Comparison of ENCODE assay signal across 16 mouse cellular contexts in genomic region chr2:113498717-113499116, GRCm38 (mm10).
DNase-seq lines count a peak whose midpoint lies in the region; ATAC-seq and TF ChIP-seq lines count a peak whose summit lies in the region.
"Had no signal": no experiment of that assay in that cellular context is flagged by ENCODE, and none has a peak within 500 bp of the region (broad histone marks: within the 10 kb centered on the region; RNA-seq: fewer than 3 reads in every experiment).

No protein-coding gene starts in this region.

- no peaks in the 10 kb centered on the region for H3K27me3 ChIP-seq in kidney, embryonic 14.5 days (ENCODE audit: control insufficient read depth, insufficient read depth, low read length)
- no peaks in the 10 kb centered on the region for H3K27me3 ChIP-seq in midbrain, postnatal 0 days (ENCODE audit: insufficient read depth, low read length)
- H3K27me3 ChIP-seq in midbrain, embryonic 14.5 days (ENCODE audit: control insufficient read depth, insufficient read depth, low read length) = no peaks in the 10 kb centered on the region
- H3K27me3 ChIP-seq in stomach, postnatal 0 days (ENCODE audit: control insufficient read depth, insufficient read depth, low read length) = no peaks in the 10 kb centered on the region
- H3K27me3 ChIP-seq: embryonic facial prominence, embryonic 15.5 days; liver, embryonic 12.5 days; neural tube, embryonic 12.5 days had no signal

- no peak overlapping the region for H3K9ac ChIP-seq in kidney, embryonic 14.5 days (ENCODE audit: low read depth, low read length)
- H3K9ac ChIP-seq in midbrain, postnatal 0 days (replicated peaks; ENCODE audit: low read length, poor library complexity, severe bottlenecking) = no peak overlapping the region
- H3K9ac ChIP-seq in midbrain, embryonic 14.5 days (replicated peaks; ENCODE audit: low read length) = no peak overlapping the region
- no peak overlapping the region for H3K9ac ChIP-seq in stomach, postnatal 0 days (ENCODE audit: low read length)
- H3K9ac ChIP-seq: embryonic facial prominence, embryonic 15.5 days; liver, embryonic 12.5 days; neural tube, embryonic 12.5 days had no signal

- no peak overlapping the region for H3K4me3 ChIP-seq in kidney, embryonic 14.5 days (ENCODE audit: low read length)
- H3K4me3 ChIP-seq in midbrain, postnatal 0 days (ENCODE audit: low read depth, low read length) = no peak overlapping the region
- H3K4me3 ChIP-seq in midbrain, embryonic 14.5 days (replicated peaks; ENCODE audit: low read depth, low read length) = no peak overlapping the region
- no peak overlapping the region for H3K4me3 ChIP-seq in stomach, postnatal 0 days (ENCODE audit: low read depth, low read length)
- H3K4me3 ChIP-seq: embryonic facial prominence, embryonic 15.5 days; liver, embryonic 12.5 days; neural tube, embryonic 12.5 days had no signal

- H3K27ac ChIP-seq in kidney, embryonic 14.5 days (ENCODE audit: low read depth, low read length) = no peak overlapping the region
- H3K27ac ChIP-seq in midbrain, postnatal 0 days (ENCODE audit: low read depth, low read length) = no peak overlapping the region
- H3K27ac ChIP-seq in midbrain, embryonic 14.5 days (replicated peaks; ENCODE audit: low read depth, low read length) = no peak overlapping the region
- no peak overlapping the region for H3K27ac ChIP-seq in stomach, postnatal 0 days (replicated peaks)
- H3K27ac ChIP-seq: embryonic facial prominence, embryonic 15.5 days; liver, embryonic 12.5 days; neural tube, embryonic 12.5 days had no signal

- WGBS in kidney, embryonic 14.5 days = 63% methylated on average over 7 of the region's 7 CpGs
- WGBS in midbrain, postnatal 0 days = 60% methylated on average over 7 of the region's 7 CpGs
- 65% methylated on average over 7 of the region's 7 CpGs for WGBS in midbrain, embryonic 14.5 days
- 62% methylated on average over 7 of the region's 7 CpGs for WGBS in stomach, postnatal 0 days

- TF ChIP-seq EP300 in stomach, postnatal 0 days (optimal IDR thresholded peaks at IDR 0.05) = no peak

- H3K4me1 ChIP-seq in kidney, embryonic 14.5 days (ENCODE audit: control insufficient read depth, insufficient read depth, low read length) = no peaks in the 10 kb centered on the region
- no peaks in the 10 kb centered on the region for H3K4me1 ChIP-seq in midbrain, postnatal 0 days (ENCODE audit: insufficient read depth, low read length)
- H3K4me1 ChIP-seq in midbrain, embryonic 14.5 days (ENCODE audit: control insufficient read depth, insufficient read depth, low read length) = no peaks in the 10 kb centered on the region
- no peaks in the 10 kb centered on the region for H3K4me1 ChIP-seq in stomach, postnatal 0 days (replicated peaks; ENCODE audit: control insufficient read depth, insufficient read depth)
- H3K4me1 ChIP-seq: embryonic facial prominence, embryonic 15.5 days; liver, embryonic 12.5 days; neural tube, embryonic 12.5 days had no signal

- DNase-seq in kidney, postnatal 14 days = no peak
- DNase-seq in midbrain, postnatal 0 days (ENCODE audit: low spot score) = no peak
- no peak for DNase-seq in midbrain, embryonic 14.5 days
- peak; percentile 52 for DNase-seq in ZHBTc4 (ENCODE audit: low read depth, low spot score)
- DNase-seq in stomach, postnatal 0 days (ENCODE audit: low spot score) = no peak
- DNase-seq in adrenal gland, adult 18-20 months (ENCODE audit: low spot score in 2 of 2) = no peak
- DNase-seq: adrenal gland, postnatal 36 days; cerebellum, adult 9-11 months; kidney, adult 9 months; lung, postnatal 10 days; thymus, postnatal 25 days had no signal

- ATAC-seq in kidney, embryonic 14.5 days (ENCODE audit: low FRiP score, low TSS enrichment) = no peak
- no peak for ATAC-seq in midbrain, postnatal 0 days (ENCODE audit: low FRiP score)
- no peak for ATAC-seq in midbrain, embryonic 14.5 days (ENCODE audit: low FRiP score, low TSS enrichment)
- ATAC-seq in stomach, postnatal 0 days (ENCODE audit: low FRiP score, low TSS enrichment) = no peak
- ATAC-seq: activated CD4-positive, CD25-positive, alpha-beta regulatory T cell, adult 4 months; liver, embryonic 12.5 days had no signal

- H3K9me3 ChIP-seq in kidney, embryonic 14.5 days (ENCODE audit: control insufficient read depth, low read length) = no peaks in the 10 kb centered on the region
- H3K9me3 ChIP-seq in midbrain, postnatal 0 days (ENCODE audit: low read length) = no peaks in the 10 kb centered on the region
- H3K9me3 ChIP-seq in midbrain, embryonic 14.5 days (ENCODE audit: control insufficient read depth, low read length) = no peaks in the 10 kb centered on the region
- H3K9me3 ChIP-seq in stomach, postnatal 0 days (ENCODE audit: control insufficient read depth, low read length) = no peaks in the 10 kb centered on the region
- H3K9me3 ChIP-seq: embryonic facial prominence, embryonic 15.5 days; liver, embryonic 12.5 days; neural tube, embryonic 12.5 days had no signal

- TF ChIP-seq CTCF in midbrain, postnatal 0 days (IDR thresholded peaks at IDR 0.05) = peak; percentile 18
- TF ChIP-seq CTCF in stomach, postnatal 0 days (IDR thresholded peaks at IDR 0.05; ENCODE audit: low read depth) = peak; percentile 22

- H3K4me2 ChIP-seq in kidney, embryonic 14.5 days (replicated peaks; ENCODE audit: low read depth, low read length) = peak overlapping the region; percentile 25
- no peak overlapping the region for H3K4me2 ChIP-seq in midbrain, postnatal 0 days (ENCODE audit: low read depth, low read length, poor library complexity, severe bottlenecking)
- no peak overlapping the region for H3K4me2 ChIP-seq in midbrain, embryonic 14.5 days (ENCODE audit: low read length)
- H3K4me2 ChIP-seq in stomach, postnatal 0 days (replicated peaks; ENCODE audit: low read depth) = no peak overlapping the region
- H3K4me2 ChIP-seq: embryonic facial prominence, embryonic 15.5 days; liver, embryonic 12.5 days; neural tube, embryonic 12.5 days had no signal

- H3K36me3 ChIP-seq in kidney, embryonic 14.5 days (ENCODE audit: control insufficient read depth, insufficient read depth, low read length) = no peaks in the 10 kb centered on the region
- H3K36me3 ChIP-seq in midbrain, postnatal 0 days (ENCODE audit: insufficient read depth, low read length) = no peaks in the 10 kb centered on the region
- no peaks in the 10 kb centered on the region for H3K36me3 ChIP-seq in midbrain, embryonic 14.5 days (ENCODE audit: control insufficient read depth, insufficient read depth, low read length)
- no peaks in the 10 kb centered on the region for H3K36me3 ChIP-seq in stomach, postnatal 0 days (ENCODE audit: control insufficient read depth, insufficient read depth, low read length)
- H3K36me3 ChIP-seq: embryonic facial prominence, embryonic 15.5 days; liver, embryonic 12.5 days; neural tube, embryonic 12.5 days had no signal
